Mouse (Mus musculus) small intestine, adult 2 months (tissue): ENCODE results near the gene Nipal4. TPM values are rescaled to one million over a fixed set of nuclear protein-coding genes. Genes with fewer than 3 reads are reported as not detected.
"Not testable (repeated sequence)": the region's sequence is repeated elsewhere in the genome, so short reads cannot be mapped to it uniquely, and the experiment has no call there.

Experiments
- H3K27ac ChIP-seq: fragments of 200-500 bp; 2 replicates; pipeline ENCODE4 v1.5.1; 2012; ENCODE audit warnings: low read depth, low read length, control low read depth, inconsistent platforms; ENCODE audit not compliant: insufficient read depth
- H3K27me3 ChIP-seq: fragments of 200-500 bp; 2 replicates; pipeline ENCODE4 v1.6.1; 2012; ENCODE audit warnings: mild to moderate bottlenecking, moderate library complexity, low read length, inconsistent platforms; ENCODE audit not compliant: control insufficient read depth, insufficient read depth
- H3K36me3 ChIP-seq: fragments of 200-500 bp; 2 replicates; pipeline ENCODE4 v1.6.1; 2012; ENCODE audit warnings: mild to moderate bottlenecking, low read length, control low read depth, inconsistent platforms; ENCODE audit not compliant: control insufficient read depth, insufficient read depth
- H3K4me1 ChIP-seq: fragments of 200-500 bp; 2 replicates; pipeline ENCODE4 v1.6.1; 2012; ENCODE audit warnings: low read length, inconsistent platforms, mixed read lengths; ENCODE audit not compliant: control insufficient read depth, insufficient read depth, insufficient read length
- H3K4me3 ChIP-seq: fragments of 200-500 bp; 2 replicates; pipeline ENCODE4 v1.5.1; 2012; ENCODE audit warnings: low read depth, mild to moderate bottlenecking, control low read depth, inconsistent platforms, low read length, moderate library complexity
- CTCF ChIP-seq: fragments of 200-500 bp; IDR thresholded peaks from 2 replicates; pipeline ENCODE4 v1.5.1; 2012; ENCODE audit warnings: low read depth, mild to moderate bottlenecking, control low read depth, inconsistent platforms, low read length, moderate library complexity, mixed read lengths; ENCODE audit not compliant: insufficient replicate concordance, insufficient read length; ENCODE audit errors: extremely low read depth
- POLR2A ChIP-seq: fragments of 200-500 bp; IDR thresholded peaks from 2 replicates; pipeline ENCODE4 v1.6.1; 2012; ENCODE audit warnings: low read depth, mild to moderate bottlenecking, control low read depth, inconsistent platforms, low read length, moderate library complexity
- WGBS: fragments of 180-500 bp; shearing (Covaris S2); methylation state at CpG from one replicate; pipeline ENCODE4 v1.1.7; 2018; 5-methylcytosine and 5-hydroxymethylcytosine counted together
- polyA plus RNA-seq: library from polyadenylated mRNA; depleted of rRNA; stranded (reverse); fragments of >200 nt; gene quantifications from 2 replicates; pipeline ENCODE4 v1.2.3, GENCODE M21; 2012

Gene Nipal4
- polyA plus RNA-seq, 1 experiment, result 0.49 TPM

DNA sequence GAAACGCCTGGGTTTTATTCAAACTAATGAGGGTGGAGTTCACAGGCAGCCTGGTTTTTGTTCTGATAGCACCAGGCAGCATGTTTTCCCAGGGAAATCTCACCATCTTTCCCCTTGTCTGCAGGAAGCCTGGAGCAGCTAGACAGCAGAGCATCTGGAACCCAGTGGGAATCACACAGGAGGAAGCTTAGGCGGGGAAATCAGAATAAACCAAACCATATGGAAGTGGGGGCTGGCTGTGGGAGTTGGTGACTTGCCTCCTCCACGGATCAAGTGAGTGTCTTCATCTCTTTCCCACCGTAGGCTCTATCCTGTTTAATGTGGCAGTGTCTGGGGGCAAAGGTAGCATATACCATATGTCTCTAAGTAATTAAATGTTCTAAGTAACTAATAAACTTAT is 19.2 kb upstream of the Nipal4 start:
- H3K36me3 ChIP-seq, result no peaks in the 10 kb centered on the region
- no peak overlapping the region for H3K4me3 ChIP-seq
- H3K27me3 ChIP-seq, result no peaks in the 10 kb centered on the region
- H3K4me1 ChIP-seq, result no peaks in the 10 kb centered on the region
- TF ChIP-seq POLR2A, result no peak
- no peak for TF ChIP-seq CTCF
- 48% methylated on average over 4 of the region's 4 CpGs for WGBS
- no peak overlapping the region for H3K27ac ChIP-seq

DNA sequence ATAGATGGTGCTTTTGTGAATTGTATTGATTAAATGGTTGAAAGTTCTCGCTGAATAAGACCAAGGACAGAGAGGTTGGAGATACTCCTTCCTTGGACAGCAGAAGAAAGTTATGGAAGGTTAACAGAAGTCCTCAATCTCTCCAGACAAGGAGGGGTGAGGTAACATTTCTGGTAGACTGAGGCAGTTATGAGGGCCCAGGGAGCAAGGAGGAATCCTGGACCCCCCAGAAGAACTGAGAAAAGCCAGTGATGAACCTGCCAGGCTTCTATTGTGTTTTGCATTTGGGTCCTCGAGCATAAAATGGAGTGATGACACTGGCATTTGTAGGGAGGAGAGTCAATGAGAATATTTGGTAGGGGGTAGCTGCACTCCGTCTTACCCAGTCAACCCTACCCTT is 18.6 kb upstream of the Nipal4 start:
- TF ChIP-seq POLR2A (no peak), CTCF (no peak)
- Histone ChIP-seq H3K36me3 (no peaks in the 10 kb centered on the region), H3K4me1 (no peaks in the 10 kb centered on the region), H3K4me3 (no peak overlapping the region), H3K27me3 (no peaks in the 10 kb centered on the region), H3K27ac (no peak overlapping the region)
- WGBS, result 80% methylated on average over 3 of the region's 3 CpGs

DNA sequence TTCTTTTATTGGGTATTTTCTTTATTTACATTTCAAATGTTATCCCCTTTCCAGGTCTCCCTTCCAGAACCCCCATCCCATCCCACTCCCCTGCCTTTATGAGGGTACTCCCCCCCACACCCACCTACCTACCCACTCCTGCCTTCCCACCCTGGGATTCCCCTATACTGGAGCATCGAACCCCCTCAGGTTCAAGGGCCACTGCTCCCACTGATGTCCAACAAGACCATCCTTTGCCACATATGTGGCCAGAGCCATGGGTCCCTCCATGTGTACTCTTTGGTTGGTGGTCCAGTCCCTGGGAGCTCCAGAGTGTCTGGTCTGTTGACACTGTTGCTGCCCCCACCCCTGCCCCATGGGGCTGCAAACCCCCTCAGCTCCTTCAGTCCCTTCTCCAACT is 15.7 kb upstream of the Nipal4 start:
- not testable (repeated sequence) for H3K4me3 ChIP-seq, H3K36me3 ChIP-seq, H3K27ac ChIP-seq, H3K4me1 ChIP-seq, H3K27me3 ChIP-seq
- WGBS, result 90% methylated on average over 1 of the region's 1 CpGs

DNA sequence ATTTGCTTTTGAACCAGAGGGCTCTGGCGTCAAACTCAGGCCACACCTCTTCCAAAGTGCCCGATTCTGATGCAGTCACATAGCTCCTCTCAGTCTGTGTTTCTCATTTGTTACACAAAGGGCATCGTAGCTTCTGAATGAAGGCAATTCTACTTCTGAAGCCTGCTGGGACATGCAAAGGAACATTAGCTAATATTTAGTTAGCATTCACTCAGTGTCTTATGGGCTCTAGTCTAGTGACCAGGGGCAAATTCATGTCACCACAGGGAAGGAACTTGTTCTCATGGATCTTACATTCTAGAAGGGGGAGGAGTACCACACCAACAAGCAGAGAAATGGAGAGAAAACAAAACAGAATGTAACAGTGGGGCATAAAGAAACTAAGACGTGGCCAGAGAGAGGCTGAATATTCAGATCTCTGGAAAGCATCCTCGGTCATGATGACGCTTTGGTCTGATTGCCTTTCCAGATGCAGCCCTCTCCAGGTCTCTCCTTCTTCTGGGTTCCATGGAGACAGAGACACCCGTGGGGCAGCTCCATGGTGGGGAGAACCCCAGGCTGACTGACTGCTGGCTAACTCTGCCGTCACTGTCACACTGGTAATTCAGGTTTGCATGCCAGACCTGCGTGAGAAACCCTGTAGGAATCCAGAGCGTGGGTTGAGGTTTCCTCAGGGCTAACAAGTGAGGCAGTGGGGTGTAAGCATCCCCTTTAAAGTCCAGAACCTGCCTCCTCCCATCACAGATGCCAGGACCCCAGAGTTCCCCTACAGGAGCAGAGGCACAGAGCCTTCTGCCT is 11.1 kb upstream of the Nipal4 start:
- Histone ChIP-seq H3K4me3 (no peak overlapping the region), H3K36me3 (no peaks in the 10 kb centered on the region), H3K27me3 (no peaks in the 10 kb centered on the region), H3K27ac (no peak overlapping the region), H3K4me1 (no peaks in the 10 kb centered on the region)
- WGBS, result 70% methylated on average over 10 of the region's 10 CpGs
- TF ChIP-seq POLR2A (no peak), CTCF (no peak)

DNA sequence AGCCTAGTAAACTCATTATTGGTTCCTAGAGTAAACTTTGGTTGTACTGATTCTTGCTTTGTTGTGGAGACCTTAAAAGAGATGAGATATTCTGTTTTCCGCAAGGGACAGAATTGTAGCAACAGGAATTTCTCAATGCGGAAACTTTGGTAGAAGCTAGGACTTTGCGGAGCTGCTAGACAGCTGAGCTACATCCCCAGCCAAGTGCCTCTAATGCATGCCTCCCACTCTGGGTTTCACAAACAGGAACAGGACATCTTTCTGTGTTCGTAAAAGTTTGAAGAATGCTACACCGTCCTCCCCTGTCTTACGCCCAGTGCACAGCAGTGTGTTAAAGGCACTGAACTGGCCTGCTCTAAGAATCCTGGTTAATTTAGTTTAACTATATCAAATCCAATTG is 9.8 kb upstream of the Nipal4 start:
- Histone ChIP-seq H3K36me3 (no peaks in the 10 kb centered on the region), H3K4me1 (no peaks in the 10 kb centered on the region), H3K4me3 (no peak overlapping the region), H3K27me3 (no peaks in the 10 kb centered on the region), H3K27ac (no peak overlapping the region)
- 85% methylated on average over 6 of the region's 6 CpGs for WGBS
- no peak for TF ChIP-seq POLR2A
- no peak for TF ChIP-seq CTCF

DNA sequence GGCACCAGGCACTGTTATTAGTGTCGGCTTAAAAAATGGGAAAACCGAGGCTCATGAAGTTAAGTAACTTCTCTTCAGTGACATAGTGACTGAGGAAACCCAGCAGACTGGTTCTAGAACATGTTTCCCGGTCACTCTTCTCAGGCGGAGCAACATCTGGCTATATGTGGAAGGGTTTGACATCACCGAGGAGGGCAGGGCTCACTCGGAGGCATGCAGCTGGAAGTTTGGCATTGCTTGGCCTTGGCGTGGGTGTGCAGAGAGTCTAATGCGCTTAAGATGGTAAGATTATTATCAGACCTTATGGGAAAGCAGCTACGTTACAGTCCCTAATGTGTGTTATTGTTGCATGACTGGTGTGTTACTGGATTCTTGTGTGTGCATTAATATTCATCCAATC is 5.8 kb upstream of the Nipal4 start:
- Histone ChIP-seq H3K27ac (no peak overlapping the region), H3K4me3 (no peak overlapping the region), H3K27me3 (no peaks in the 10 kb centered on the region), H3K4me1 (no peaks in the 10 kb centered on the region), H3K36me3 (no peaks in the 10 kb centered on the region)
- WGBS, result 89% methylated on average over 9 of the region's 9 CpGs
- TF ChIP-seq CTCF (no peak), POLR2A (no peak)

DNA sequence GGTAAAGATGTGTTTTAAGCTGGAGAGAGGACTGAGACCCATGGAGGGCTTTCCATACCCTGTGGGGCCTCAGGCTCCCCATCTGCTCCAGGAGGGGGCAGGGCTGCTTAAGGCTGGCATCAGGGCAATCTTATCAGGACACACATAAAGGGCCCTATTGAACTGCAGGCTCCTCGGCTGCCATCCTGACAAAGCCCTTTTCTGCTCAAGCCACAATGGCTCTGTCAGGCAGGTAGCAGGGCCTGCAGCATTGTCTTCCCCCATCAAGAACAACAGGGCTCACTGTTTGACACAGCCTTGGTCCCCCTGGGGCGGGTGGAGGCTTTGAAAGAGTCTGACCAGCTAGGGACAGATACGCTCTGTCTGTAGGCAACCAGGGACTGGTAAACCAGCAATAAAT is 3.6 kb upstream of the Nipal4 start:
- Histone ChIP-seq H3K4me1 (no peaks in the 10 kb centered on the region), H3K27ac (no peak overlapping the region), H3K4me3 (no peak overlapping the region), H3K27me3 (peaks cover 7% of the 10 kb centered on the region; the same call in 1 of the 2 replicates), H3K36me3 (no peaks in the 10 kb centered on the region)
- WGBS, result 59% methylated on average over 3 of the region's 3 CpGs
- TF ChIP-seq CTCF, result no peak
- no peak for TF ChIP-seq POLR2A
